Mouse (Mus musculus) brain, adult 2 months (tissue): ENCODE measurements around the gene Gstm7.
A peak's percentile ranks its signal among the peaks of the same experiment; 100 is the strongest.
"Not testable (repeated sequence)": the region's sequence is repeated elsewhere in the genome, so short reads cannot be mapped to it uniquely, and the experiment has no call there.

Source experiments
- DNase-seq: peaks from one replicate; pipeline ENCODE4 v3.0.0; 2011; ENCODE audit warnings: low read depth, low spot score

Gstm7 gene

GRCm38 (mm10) chr3:107935268-107935667 lies 3.7 kb upstream of the Gstm7 start:
- peak; percentile 66 for DNase-seq

DNA sequence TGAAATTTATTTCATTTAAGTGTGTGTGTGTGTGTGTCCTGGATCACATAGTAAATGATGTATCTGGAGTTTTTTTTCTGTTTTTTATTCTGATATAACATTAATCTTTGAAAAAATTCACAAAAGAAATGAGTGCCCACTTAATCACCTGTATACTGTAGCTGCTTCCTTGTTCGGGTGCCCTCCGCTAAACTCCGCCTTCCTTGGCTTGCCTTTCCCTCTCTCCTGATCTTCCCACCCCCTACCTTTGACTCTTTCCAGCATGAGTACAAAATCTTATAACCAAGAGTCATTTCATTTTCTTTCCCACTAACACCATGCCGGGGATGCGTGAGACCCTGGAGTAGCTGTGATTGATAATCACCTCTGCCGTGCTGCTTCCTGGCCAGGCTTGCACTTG lies 511 bp upstream of the Gstm7 start:
- DNase-seq, result no peak

GRCm38 (mm10) chr3:107931134-107931533 lies 483 bp downstream of the Gstm7 start:
- DNase-seq, result peak; percentile 17

- no peak for DNase-seq
These were observed 1.9 kb downstream of the Gstm7 start for GRCm38 (mm10) chr3:107929731-107930130.

- peak; percentile 67 for DNase-seq
These were observed 2.4 kb downstream of the Gstm7 start for GRCm38 (mm10) chr3:107929243-107929642.

- no peak for DNase-seq
These were observed 2.9 kb downstream of the Gstm7 start for GRCm38 (mm10) chr3:107928691-107929090.

DNA sequence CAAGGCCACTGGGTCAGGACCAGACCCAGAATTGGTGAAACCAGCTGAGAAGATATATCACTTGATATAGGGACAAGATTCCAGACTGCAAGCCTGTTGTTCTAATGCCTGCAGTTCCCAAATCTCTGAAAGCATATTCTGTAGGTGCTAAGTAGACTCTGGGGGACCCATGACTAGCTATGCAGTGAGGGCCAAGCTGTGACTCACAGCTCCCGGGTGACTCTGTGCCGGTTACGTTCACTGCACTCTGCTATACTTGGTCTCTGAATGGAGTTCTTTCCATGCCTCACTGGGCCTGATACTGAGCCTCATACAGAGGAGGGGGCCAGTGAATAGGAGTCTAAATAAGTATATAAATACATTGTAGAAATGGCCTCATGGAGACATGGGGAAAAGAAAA lies 3.8 kb downstream of the Gstm7 start:
- DNase-seq, result peak; percentile 71

GRCm38 (mm10) chr3:107925335-107925734 lies 6.3 kb downstream of the Gstm7 start:
- no peak for DNase-seq

DNA sequence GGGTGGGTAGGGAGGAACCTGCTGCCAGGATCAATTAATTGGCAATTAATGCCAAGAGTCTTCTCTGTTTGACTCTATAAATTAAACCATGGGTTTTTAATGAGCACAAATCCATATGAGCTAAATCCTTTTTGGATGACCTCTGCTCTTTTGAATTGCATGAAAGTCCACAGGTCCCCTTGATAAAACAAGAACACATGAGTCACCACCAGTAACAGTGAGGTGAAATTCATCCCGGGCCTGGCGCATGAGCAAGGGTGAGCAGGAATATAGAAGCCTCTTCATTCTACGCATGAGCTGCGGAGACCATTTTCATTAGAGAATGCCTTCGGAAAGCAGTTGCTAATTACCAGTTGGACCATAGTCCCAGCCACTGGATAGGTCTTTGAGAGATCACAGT lies 11.3 kb downstream of the Gstm7 start:
- DNase-seq, result no peak

GRCm38 (mm10) chr3:107917783-107918408 lies 13.7 kb downstream of the Gstm7 start:
- peak; percentile 78 for DNase-seq

GRCm38 (mm10) chr3:107917097-107917496 lies 14.5 kb downstream of the Gstm7 start:
- peak; percentile 16 for DNase-seq

DNA sequence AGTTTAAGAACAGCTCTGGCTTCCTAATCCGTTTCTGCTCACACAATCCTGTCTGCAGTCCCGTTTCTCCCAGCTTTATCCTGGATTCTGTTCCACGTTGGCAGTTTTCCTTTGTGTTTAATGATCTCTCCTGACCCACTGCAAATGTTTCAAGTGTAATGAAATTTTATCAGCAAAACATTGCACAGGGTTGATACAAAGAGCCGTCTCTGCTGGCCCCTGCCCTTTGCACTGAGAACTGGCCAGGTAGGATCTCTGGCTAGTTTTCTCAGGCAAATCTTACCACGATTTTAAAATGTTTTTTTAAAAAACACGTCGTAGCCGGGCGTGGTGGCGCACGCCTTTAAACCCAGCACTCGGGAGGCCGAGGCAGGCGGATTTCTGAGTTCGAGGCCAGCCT lies 14.9 kb downstream of the Gstm7 start:
- no peak for DNase-seq

DNA sequence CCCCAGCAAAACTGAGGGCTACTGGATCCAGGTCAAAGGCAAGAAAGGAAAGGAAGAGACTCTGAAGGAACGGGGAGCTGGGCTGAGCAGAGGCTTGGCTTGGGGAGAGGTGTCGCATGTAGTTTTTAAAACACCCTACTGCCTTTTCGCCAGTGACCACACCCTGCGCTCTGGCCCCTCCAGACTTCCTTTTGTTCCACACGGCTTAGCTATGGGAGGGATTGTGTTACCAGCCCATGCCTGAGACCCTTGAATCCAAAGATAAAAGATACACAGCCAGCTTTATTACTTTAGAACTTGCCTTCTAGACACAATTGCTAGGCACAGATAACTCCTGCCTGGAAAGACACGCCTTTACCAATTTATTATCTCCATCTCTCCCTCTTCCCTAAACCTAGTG lies 25.7 kb downstream of the Gstm7 start:
- no peak for DNase-seq

- no peak for DNase-seq
These were observed 30.5 kb downstream of the Gstm7 start for GRCm38 (mm10) chr3:107900955-107901673.

DNA sequence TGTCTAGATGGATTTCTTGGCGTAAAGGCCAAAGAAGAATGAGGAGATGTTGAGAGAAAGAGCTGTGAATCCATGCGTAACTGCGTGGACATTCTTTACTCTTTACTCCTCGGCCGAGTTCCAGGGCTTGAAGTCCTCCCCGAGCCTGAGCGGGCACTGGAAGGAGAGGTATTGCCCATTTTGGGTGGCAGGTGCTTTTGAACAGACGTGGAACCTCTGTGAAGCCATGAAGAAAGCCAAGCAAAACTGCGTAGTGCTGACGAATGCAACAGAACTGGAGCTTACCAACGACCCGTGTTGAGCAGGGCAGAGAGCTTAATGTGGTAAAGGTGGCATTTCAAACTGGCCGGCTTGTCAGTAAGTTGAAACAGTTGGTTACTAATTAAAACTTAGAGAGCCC lies 32.9 kb downstream of the Gstm7 start:
- no peak for DNase-seq

GRCm38 (mm10) chr3:107895720-107896569 lies 35.7 kb downstream of the Gstm7 start, which contains the start of gene Gstm5:
Gene Gstm5, plus strand, starts transcription at chr3:107895821.
- peak; percentile 95 for DNase-seq

DNA sequence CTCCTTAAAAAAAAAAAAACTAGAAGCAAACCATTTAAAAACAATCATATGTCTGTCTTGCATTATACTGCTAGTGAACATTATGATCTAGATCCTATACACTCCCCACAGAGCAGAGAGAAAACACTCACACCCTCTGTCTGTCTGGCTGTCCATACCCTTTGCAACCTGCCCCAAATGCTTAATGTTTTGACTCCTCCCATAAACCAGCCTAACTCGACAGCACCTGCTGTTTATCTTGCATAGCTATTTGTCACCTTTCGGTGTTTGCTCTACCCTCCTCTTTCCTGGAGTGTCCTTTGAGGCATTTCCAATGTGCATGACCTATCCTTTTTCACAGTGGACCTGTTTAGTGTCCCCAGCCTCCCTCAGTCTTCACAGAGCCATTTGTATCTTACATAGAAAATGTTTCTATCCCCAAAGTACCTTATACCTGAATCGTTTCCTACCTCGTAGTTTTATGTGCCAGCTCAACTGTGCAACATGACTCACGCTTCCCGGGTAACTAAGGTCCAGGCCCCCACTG lies 36.4 kb downstream of the Gstm7 start:
- DNase-seq, result no peak

DNA sequence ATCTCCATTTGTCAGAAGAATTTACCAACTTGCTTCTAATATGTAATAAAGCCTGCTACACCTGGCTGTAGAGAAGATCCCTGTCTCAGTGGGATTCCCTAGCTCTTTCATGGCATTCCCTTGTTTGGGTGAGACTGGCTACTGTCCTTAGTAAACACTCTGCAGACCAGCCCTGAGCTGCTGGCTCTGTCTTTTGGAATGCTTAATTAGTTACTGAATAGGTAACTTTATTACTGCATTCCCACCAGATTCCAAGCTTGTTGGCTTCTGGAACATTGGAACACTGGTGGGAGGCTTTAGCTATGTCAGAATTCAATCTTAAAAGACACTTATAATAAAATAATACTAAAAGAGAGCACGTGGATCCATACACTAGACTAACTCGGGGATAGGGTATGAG lies 42.4 kb downstream of the Gstm7 start:
- not testable (repeated sequence) for DNase-seq

GRCm38 (mm10) chr3:107887674-107888495 lies 43.7 kb downstream of the Gstm7 start:
- DNase-seq, result peak; percentile 95

DNA sequence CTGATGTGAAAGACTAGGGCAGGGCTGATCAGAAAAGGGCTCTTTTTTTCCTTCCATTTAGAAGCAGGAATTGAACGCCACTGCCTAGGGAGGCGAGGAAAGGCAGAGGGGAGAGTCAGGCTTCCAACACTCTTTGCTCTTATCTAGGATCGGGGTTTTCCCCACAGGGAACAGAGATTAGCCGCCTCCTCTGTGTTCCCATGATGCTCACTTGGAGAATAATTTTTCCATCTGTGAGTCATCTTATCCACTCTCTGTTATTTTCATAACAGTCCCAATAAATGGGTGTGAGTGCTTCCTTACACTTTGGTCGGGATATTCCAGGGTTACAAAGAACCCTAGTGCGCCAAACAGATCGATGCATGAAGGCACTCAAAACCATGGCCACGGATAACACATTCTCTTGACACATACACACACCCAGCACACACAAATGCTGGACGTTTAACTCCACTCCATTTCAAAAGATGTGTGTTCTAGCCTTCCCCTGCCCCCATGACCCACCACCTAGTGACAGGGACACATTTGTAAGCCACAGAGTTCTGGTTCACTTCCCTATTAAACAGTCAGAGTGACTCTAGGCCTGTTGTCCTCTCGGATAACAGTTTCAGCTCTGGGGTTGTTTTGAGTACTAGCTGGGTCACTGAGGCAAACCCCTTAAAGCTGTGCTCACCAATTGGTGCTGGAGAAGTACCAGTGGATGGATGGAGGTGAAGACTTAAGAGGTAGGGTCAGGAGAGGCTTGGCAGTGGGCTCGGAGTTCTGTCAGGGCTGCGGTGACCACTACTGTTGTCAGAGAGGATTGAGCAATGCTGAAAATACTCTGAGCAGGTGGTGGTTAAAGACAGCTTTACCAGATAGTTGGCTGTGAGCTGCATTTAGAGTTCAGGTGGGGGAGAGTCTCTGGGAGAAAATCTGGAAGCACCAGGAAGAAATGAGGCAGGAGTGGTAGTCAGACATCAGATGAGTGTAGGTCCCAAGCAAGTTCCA lies 53.6 kb downstream of the Gstm7 start:
- DNase-seq, result peak; percentile 45
